Mouse (Mus musculus): ENCODE results near the gene Tagln2.

GRCm38 (mm10) chr1:172474196-172474595, 25.7 kb upstream of the Tagln2 start:
- TF ChIP-seq CTCF (conservative IDR thresholded peaks at IDR 0.05; ENCODE audit: low read length), result no peak
- TF ChIP-seq NANOG (IDR thresholded peaks at IDR 0.05; ENCODE audit: borderline replicate concordance, low read length), result no peak
